Mouse (Mus musculus) E14TG2a.4 (cell line): ENCODE measurements around the gene Hrh1.

Experiments
- H3K27me3 ChIP-seq: 2 replicates; pipeline ENCODE4 v1.6.1; 2014; ENCODE audit warnings: low read length, control low read depth; ENCODE audit not compliant: insufficient read depth
- H3K36me3 ChIP-seq: 2 replicates; pipeline ENCODE4 v1.6.1; 2014; ENCODE audit warnings: low read length, control low read depth; ENCODE audit not compliant: insufficient read depth
- H3K4me1 ChIP-seq: replicated peaks from 2 replicates; pipeline ENCODE4 v1.6.1; 2014; ENCODE audit warnings: low read depth, low read length, control low read depth
- H3K4me3 ChIP-seq: replicated peaks from 2 replicates; pipeline ENCODE4 v1.5.1; 2014; ENCODE audit warnings: mild to moderate bottlenecking, low read length
- H3K9me3 ChIP-seq: 2 replicates; pipeline ENCODE4 v1.6.1; 2014; ENCODE audit warnings: low read length, control low read depth
- CTCF ChIP-seq: conservative IDR thresholded peaks from 2 replicates; pipeline ENCODE4 v1.5.1; 2014; ENCODE audit warnings: low read length
- NANOG ChIP-seq: IDR thresholded peaks from 2 replicates; pipeline ENCODE4 v1.6.1; 2014; ENCODE audit warnings: borderline replicate concordance, low read length, mixed read lengths
- POU5F1 ChIP-seq: IDR thresholded peaks from 2 replicates; pipeline ENCODE4 v1.6.1; 2014; ENCODE audit warnings: low read length, borderline replicate concordance

Gene Hrh1

GRCm38 (mm10) chr6:114414510-114414909 lies 16.8 kb downstream of the Hrh1 start:
- H3K4me3 ChIP-seq: no peak overlapping the region
- TF ChIP-seq CTCF (no peak), NANOG (no peak), POU5F1 (no peak)
- no peaks in the 10 kb centered on the region for H3K36me3 ChIP-seq
- 0 out of 2 replicates have a peak, but pooled peaks cover 4% of the 10 kb centered on the region for H3K9me3 ChIP-seq
- H3K4me1 ChIP-seq: no peaks in the 10 kb centered on the region
- no peaks in the 10 kb centered on the region; the same call in 1 of the 2 replicates for H3K27me3 ChIP-seq

- H3K4me3 ChIP-seq: no peak overlapping the region
- no peak for TF ChIP-seq POU5F1
- no peak for TF ChIP-seq CTCF
- TF ChIP-seq NANOG: no peak
- H3K36me3 ChIP-seq: no peaks in the 10 kb centered on the region
- no peaks in the 10 kb centered on the region; the same call in 1 of the 2 replicates for H3K27me3 ChIP-seq
- no peaks in the 10 kb centered on the region for H3K4me1 ChIP-seq
- H3K9me3 ChIP-seq: 0 out of 2 replicates have a peak, but pooled peaks cover 4% of the 10 kb centered on the region
Observed at GRCm38 (mm10) chr6:114418037-114418436, 20.3 kb downstream of the Hrh1 start.

- Histone ChIP-seq H3K36me3 (no peaks in the 10 kb centered on the region), H3K4me3 (no peak overlapping the region), H3K9me3 (no peaks in the 10 kb centered on the region), H3K4me1 (no peaks in the 10 kb centered on the region), H3K27me3 (peaks cover 2% of the 10 kb centered on the region; the same call in 1 of the 2 replicates)
- TF ChIP-seq NANOG (no peak), POU5F1 (no peak), CTCF (no peak)
Observed at GRCm38 (mm10) chr6:114421061-114421460, 23.3 kb downstream of the Hrh1 start.

- no peak overlapping the region for H3K4me3 ChIP-seq
- no peak for TF ChIP-seq POU5F1
- TF ChIP-seq NANOG: no peak
- no peak for TF ChIP-seq CTCF
Observed at GRCm38 (mm10) chr6:114423051-114423676, 25.4 kb downstream of the Hrh1 start.

GRCm38 (mm10) chr6:114425343-114425742 lies 27.6 kb downstream of the Hrh1 start:
- Histone ChIP-seq H3K27me3 (0 out of 2 replicates have a peak, but pooled peaks cover 2% of the 10 kb centered on the region), H3K9me3 (no peaks in the 10 kb centered on the region), H3K4me1 (no peaks in the 10 kb centered on the region), H3K4me3 (no peak overlapping the region), H3K36me3 (no peaks in the 10 kb centered on the region)
- no peak for TF ChIP-seq NANOG
- TF ChIP-seq CTCF: no peak
- TF ChIP-seq POU5F1: no peak

More at GRCm38 (mm10) chr6:114423051-114423676, 25.4 kb downstream of the Hrh1 start:
- Histone ChIP-seq H3K9me3 (no peaks in the 10 kb centered on the region), H3K4me1 (no peaks in the 10 kb centered on the region), H3K27me3 (peaks cover 2% of the 10 kb centered on the region; the same call in 1 of the 2 replicates), H3K36me3 (no peaks in the 10 kb centered on the region)

- Histone ChIP-seq H3K4me1 (no peaks in the 10 kb centered on the region), H3K36me3 (no peaks in the 10 kb centered on the region), H3K4me3 (no peak overlapping the region), H3K9me3 (no peaks in the 10 kb centered on the region), H3K27me3 (0 out of 2 replicates have a peak, but pooled peaks cover 2% of the 10 kb centered on the region)
- no peak for TF ChIP-seq POU5F1
- TF ChIP-seq NANOG: no peak
- TF ChIP-seq CTCF: no peak
Observed at GRCm38 (mm10) chr6:114427641-114428040, 29.9 kb downstream of the Hrh1 start.

- no peak overlapping the region for H3K4me3 ChIP-seq
- no peaks in the 10 kb centered on the region for H3K9me3 ChIP-seq
- H3K4me1 ChIP-seq: no peaks in the 10 kb centered on the region
- H3K36me3 ChIP-seq: no peaks in the 10 kb centered on the region
- 0 out of 2 replicates have a peak, but pooled peaks cover 2% of the 10 kb centered on the region for H3K27me3 ChIP-seq
- TF ChIP-seq POU5F1 (no peak), CTCF (no peak), NANOG (no peak)
Observed at GRCm38 (mm10) chr6:114428831-114429230, 31.1 kb downstream of the Hrh1 start.

GRCm38 (mm10) chr6:114432591-114432990 lies 34.9 kb downstream of the Hrh1 start:
- H3K4me3 ChIP-seq: no peak overlapping the region
- no peaks in the 10 kb centered on the region for H3K9me3 ChIP-seq
- no peaks in the 10 kb centered on the region for H3K36me3 ChIP-seq
- TF ChIP-seq POU5F1 (no peak), CTCF (no peak), NANOG (no peak)
- H3K4me1 ChIP-seq: no peaks in the 10 kb centered on the region
- peaks cover 8% of the 10 kb centered on the region; the same call in 1 of the 2 replicates for H3K27me3 ChIP-seq

- Histone ChIP-seq H3K36me3 (no peaks in the 10 kb centered on the region), H3K27me3 (peaks cover 8% of the 10 kb centered on the region; the same call in 1 of the 2 replicates), H3K4me1 (no peaks in the 10 kb centered on the region), H3K9me3 (no peaks in the 10 kb centered on the region), H3K4me3 (no peak overlapping the region)
- TF ChIP-seq CTCF (no peak), NANOG (no peak), POU5F1 (no peak)
Observed at GRCm38 (mm10) chr6:114434524-114434923, 36.8 kb downstream of the Hrh1 start.
